Mouse (Mus musculus) ES-CJ7 (cell line): ENCODE results near the gene Diras1.

Experiments
- DNase-seq: peaks from one replicate; pipeline ENCODE4 v3.0.0; 2011; ENCODE audit warnings: low read depth, low spot score

The Diras1 gene

GRCm38 (mm10) chr10:80971533-80971932, 53.9 kb downstream of the Diras1 start:
- no peak for DNase-seq

DNA sequence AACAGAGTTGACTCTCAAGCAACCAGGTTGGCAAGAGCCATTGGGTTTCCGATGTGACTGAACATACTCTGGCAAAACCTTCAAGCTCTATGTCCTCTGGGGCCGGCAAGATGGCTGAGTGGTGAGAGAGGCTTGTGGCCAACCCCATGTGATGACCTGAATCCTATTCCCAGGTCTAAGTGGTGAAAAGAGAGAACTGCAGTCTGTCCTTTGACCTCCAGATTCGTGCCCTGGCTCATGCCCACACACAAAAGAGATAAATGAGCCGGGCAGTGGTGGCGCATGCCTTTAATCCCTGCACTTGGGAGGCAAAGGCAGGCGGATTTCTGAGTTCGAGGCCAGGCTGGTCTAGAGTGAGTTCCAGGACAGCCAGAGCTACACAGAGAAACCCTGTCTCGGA, 55.3 kb downstream of the Diras1 start:
- no peak for DNase-seq
